Mouse (Mus musculus): ENCODE results near the gene Higd2a.

Gene Higd2a

DNA sequence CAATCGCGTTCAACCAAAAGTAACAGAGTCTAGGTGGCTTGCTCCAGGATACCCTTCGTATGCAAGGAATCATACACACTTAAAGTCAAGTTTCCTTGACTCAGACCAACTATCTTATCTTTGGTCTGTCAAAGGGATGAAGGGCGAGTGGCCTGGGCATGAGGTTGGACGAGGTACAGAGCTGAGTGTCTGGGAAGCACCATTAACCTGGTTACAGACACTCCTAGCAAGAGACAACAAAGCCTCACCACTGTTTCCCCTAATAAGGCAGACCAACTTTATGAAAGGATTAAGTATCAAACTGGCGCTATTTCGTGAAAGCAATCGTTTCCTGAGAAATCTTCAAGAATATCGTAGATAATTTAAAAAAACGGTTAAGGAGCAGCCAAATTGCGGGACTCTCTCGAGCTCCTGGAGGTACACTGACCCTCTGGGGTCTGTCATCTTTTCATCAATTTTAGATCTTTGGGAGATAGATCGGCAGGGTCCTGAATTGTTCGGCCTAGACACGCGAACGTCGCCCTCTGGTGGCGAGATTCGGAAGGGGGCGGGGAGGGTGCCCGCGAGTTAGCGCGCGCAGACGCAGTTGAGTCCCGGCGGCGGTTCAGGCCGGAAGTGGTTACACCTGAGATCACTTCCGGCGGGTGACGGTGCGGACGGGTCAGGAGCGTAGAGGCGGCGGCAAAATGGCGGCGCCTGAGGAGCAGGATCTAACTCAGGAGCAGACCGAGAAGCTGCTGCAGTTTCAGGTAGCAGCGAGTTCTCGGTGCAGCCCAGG lies 31.3 kb downstream of the Higd2a start, which contains the start of gene Faf2:
Gene Faf2, plus strand, starts transcription at position 630 of the 778 bp plus-strand sequence.
- peak; percentile 93 for DNase-seq (ENCODE audit: low read depth, low spot score)

DNA sequence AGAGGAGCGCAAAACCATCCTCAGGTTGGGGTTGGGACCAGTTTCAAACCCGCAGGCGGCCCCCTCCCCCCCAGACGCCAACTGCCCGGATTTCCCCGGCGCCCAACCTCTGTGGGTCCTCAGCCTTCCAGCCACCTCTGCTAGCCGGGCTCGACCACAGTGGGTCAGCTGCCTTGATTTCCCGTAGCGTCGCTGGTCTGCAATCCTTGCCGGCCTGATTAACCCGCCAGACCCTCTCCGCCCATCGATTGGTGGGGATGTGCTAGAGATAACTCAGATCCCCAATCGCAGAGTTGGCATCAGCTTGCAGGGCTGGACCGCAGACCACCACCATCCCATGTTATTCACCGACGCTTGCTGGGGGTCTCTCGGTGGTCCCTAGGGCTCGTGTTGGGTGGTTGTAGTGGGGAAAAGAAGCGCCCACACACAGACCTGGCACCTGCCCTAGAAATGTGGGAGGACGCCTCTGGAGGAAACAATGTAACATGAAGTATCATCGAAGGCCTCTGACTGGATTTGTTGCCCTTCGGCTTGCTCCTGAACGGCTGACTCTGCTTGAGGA lies 32.0 kb downstream of the Higd2a start:
- DNase-seq (ENCODE audit: low read depth, low spot score), result no peak

DNA sequence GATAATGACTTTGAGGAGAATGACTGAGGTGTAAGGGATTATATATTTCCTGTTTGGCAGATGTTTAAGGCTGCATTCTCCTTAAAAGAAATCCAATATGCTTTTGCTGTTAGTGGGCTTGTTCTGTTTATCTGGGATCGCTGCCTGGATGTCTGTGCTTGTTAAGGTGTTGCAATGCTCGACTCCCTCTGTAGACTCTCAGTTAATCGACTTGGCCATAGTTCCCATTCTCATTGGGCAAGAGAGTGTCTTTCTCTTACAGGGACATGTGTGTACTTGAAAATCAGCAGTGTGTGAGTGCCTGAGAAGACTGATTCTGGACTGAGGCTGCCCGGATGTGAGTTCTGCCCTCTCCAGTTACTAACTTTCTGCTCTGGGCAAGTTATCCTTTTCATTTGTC lies 39.1 kb downstream of the Higd2a start:
- no peak for DNase-seq (ENCODE audit: low read depth, low spot score)

DNA sequence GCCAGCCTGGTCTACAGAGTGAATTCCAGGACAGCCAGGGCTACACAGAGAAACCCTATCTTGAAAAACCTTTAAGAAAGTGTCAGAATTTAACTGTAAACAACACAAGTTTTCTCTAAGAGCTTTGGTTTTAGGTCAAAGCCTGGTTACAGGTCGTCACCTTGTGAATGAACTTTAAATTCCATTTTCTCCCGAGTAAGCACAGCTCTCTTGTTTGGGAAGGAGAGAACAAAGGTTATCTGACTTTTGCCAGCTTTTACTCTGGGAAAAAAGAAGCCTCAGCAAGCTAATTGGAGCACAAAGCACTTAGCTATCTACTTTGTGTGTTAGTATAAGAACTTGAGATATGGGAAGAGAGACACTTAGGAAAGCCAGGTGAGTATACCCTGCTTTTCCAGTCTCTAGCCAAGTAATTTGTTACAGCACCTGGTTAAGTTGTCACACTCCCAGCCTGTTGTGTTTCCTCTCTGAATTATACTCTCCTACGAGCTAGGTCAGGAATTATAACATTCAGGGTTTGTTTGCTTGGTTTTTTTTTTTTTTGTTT lies 42.8 kb downstream of the Higd2a start:
- DNase-seq (ENCODE audit: low read depth, low spot score), result no peak

DNA sequence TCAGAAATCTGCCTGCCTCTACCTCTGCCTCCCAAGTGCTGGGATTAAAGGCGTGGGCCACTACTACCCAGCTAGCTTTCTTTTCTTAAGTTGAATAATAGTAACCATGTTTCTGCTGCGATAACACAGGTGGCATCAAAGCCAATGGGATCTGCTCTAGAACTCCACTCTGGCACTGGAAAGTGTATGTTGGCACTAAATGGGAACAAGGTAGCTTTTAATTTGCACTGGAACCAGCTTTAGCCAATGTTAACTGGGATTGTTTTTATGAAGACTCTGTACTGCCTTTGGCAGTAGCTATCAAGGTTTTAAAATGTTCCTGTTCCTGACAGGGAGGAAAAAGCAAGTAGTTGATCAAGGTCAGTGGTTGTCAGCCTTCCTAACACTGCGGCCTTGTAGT lies 45.0 kb downstream of the Higd2a start:
- DNase-seq (ENCODE audit: low read depth, low spot score), result no peak

All from retina, adult 2 months (tissue).